Mouse (Mus musculus): Measurements from ENCODE around the gene Trpm7.

DNA sequence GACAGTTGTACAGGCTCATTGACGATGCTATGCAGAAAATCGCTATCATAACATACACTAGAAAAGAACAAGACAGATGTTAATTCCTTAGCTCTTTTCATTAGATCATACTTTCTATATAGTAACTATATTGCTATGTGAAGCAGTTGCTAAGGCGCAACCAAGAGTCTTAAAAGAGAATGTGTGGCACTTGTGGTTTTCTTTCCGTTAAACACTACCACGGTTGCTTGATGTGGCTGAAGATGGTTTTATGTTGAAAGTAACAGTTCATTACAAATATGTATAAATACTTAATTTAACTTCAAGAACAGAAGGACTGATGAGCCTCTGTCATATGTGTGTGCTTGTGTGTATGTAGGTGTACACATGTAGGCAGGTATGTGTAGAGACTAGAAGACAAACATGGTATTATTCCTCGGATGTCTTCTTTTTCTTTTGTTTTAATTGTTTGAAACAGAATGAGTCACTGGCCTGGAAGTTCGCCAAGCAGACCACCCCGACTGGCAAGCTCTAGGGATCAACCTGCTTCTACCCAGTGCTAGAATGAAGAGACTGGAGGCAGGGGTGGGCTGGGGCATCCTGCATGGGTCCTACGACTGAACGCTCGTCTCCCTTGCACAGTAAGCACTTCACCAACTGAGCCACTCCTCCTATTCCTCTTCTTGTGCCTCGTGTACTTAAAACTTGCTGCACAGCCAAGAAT is 44.5 kb upstream of the Trpm7 start:
- TF ChIP-seq POLR2A (IDR thresholded peaks at IDR 0.05; ENCODE audit: borderline replicate concordance, insufficient read depth, low read length) (no peak), CTCF (IDR thresholded peaks at IDR 0.05; ENCODE audit: borderline replicate concordance, insufficient read depth, low read depth, low read length) (no peak)
